25 mouse cellular contexts compared by ENCODE assay signal in genomic region chr3:37144979-37145378, GRCm38 (mm10).
"Had no signal": no experiment of that assay in that cellular context is flagged by ENCODE, and none has a peak within 500 bp of the region (broad histone marks: within the 10 kb centered on the region; RNA-seq: fewer than 3 reads in every experiment).

No protein-coding gene starts in this region.

- H3K27me3 ChIP-seq: heart, embryonic 12.5 days; hindbrain, embryonic 12.5 days; intestine, embryonic 15.5 days; limb, embryonic 12.5 days had no signal

- H3K4me3 ChIP-seq: gastrocnemius, adult 2 months; heart, embryonic 10.5 days; heart, embryonic 12.5 days; hindbrain, embryonic 10.5 days; hindbrain, embryonic 12.5 days; intestine, embryonic 15.5 days; layer of hippocampus, adult 2 months; left cerebral cortex, adult 2 months; limb, embryonic 10.5 days; limb, embryonic 12.5 days had no signal

- H3K36me3 ChIP-seq: heart, embryonic 10.5 days; heart, embryonic 12.5 days; hindbrain, embryonic 10.5 days; hindbrain, embryonic 12.5 days; intestine, embryonic 15.5 days; limb, embryonic 10.5 days; limb, embryonic 12.5 days had no signal

- H3K27ac ChIP-seq: gastrocnemius, adult 2 months; heart, embryonic 10.5 days; hindbrain, embryonic 10.5 days; hindbrain, embryonic 12.5 days; hindbrain, embryonic 14.5 days; intestine, embryonic 15.5 days; layer of hippocampus, adult 2 months; left cerebral cortex, adult 2 months; limb, embryonic 10.5 days; limb, embryonic 12.5 days had no signal

- H3K4me2 ChIP-seq: heart, embryonic 12.5 days; hindbrain, embryonic 12.5 days; hindbrain, embryonic 14.5 days; intestine, embryonic 15.5 days; limb, embryonic 12.5 days had no signal

- DNase-seq: gastrocnemius, adult 2 months; gastrocnemius, postnatal 10 days; gastrocnemius, postnatal 25 days; heart, adult 18-20 months; heart, postnatal 10 days; heart, postnatal 4 days; kidney, adult 18-20 months; kidney, adult 8-10 months; kidney, postnatal 10 days; kidney, postnatal 25 days; kidney, postnatal 4 days; liver had no signal

- H3K9ac ChIP-seq: heart, embryonic 12.5 days; hindbrain, embryonic 12.5 days; hindbrain, embryonic 14.5 days; intestine, embryonic 15.5 days; limb, embryonic 12.5 days had no signal

- H3K4me1 ChIP-seq: hindbrain, embryonic 10.5 days; hindbrain, embryonic 12.5 days; intestine, embryonic 15.5 days had no signal

- H3K9me3 ChIP-seq: heart, embryonic 10.5 days; heart, embryonic 12.5 days; hindbrain, embryonic 10.5 days; hindbrain, embryonic 12.5 days; intestine, embryonic 15.5 days; limb, embryonic 10.5 days; limb, embryonic 12.5 days had no signal

- ATAC-seq: hindbrain, embryonic 16.5 days; inflammation-experienced regulatory T-cells, adult 6 months; intestine, embryonic 15.5 days; intestine, postnatal 0 days had no signal
